In genomic region chr19:37528581-37528980, GRCm38 (mm10) we compare ENCODE assay signal across 31 mouse cellular contexts. TPM values are rescaled to one million over a fixed set of nuclear protein-coding genes. Genes with fewer than 3 reads are reported as not detected.
DNase-seq lines count a peak whose midpoint lies in the region; ATAC-seq and TF ChIP-seq lines count a peak whose summit lies in the region.
"Had no signal": no experiment of that assay in that cellular context is flagged by ENCODE, and none has a peak within 500 bp of the region (broad histone marks: within the 10 kb centered on the region; RNA-seq: fewer than 3 reads in every experiment).

No protein-coding gene starts in this region.

- H3K36me3 ChIP-seq in heart, adult 2 months (ENCODE audit: control insufficient read depth, insufficient read depth, low read length), result no peaks in the 10 kb centered on the region
- no peaks in the 10 kb centered on the region for H3K36me3 ChIP-seq in heart, embryonic 11.5 days (ENCODE audit: control insufficient read depth, insufficient read depth, low read length)
- no peaks in the 10 kb centered on the region for H3K36me3 ChIP-seq in lung, embryonic 16.5 days (ENCODE audit: control insufficient read depth, insufficient read depth, low read length)
- H3K36me3 ChIP-seq in ES-E14 (ENCODE audit: control insufficient read depth, insufficient read depth, low read length, poor library complexity, severe bottlenecking), result no peaks in the 10 kb centered on the region
- H3K36me3 ChIP-seq in hindbrain, embryonic 13.5 days, result no peaks in the 10 kb centered on the region
- H3K36me3 ChIP-seq: embryonic facial prominence, embryonic 12.5 days; heart, embryonic 15.5 days; hindbrain, embryonic 15.5 days; limb, embryonic 12.5 days; liver, embryonic 12.5 days; midbrain, embryonic 15.5 days had no signal

- H3K27ac ChIP-seq in heart, adult 2 months, result peak overlapping the region; percentile 6; the same call in 1 of the 2 replicates
- H3K27ac ChIP-seq in heart, embryonic 11.5 days (ENCODE audit: low read depth, low read length), result no peak overlapping the region
- no peak overlapping the region for H3K27ac ChIP-seq in lung, embryonic 16.5 days (ENCODE audit: low read length)
- no peak overlapping the region for H3K27ac ChIP-seq in ES-E14 (ENCODE audit: insufficient read depth, low read depth, low read length, poor library complexity, severe bottlenecking)
- H3K27ac ChIP-seq in hindbrain, embryonic 13.5 days, result no peak overlapping the region
- H3K27ac ChIP-seq: embryonic facial prominence, embryonic 12.5 days; heart, embryonic 15.5 days; hindbrain, embryonic 15.5 days; layer of hippocampus, adult 2 months; left cerebral cortex, adult 2 months; limb, embryonic 12.5 days; midbrain, embryonic 15.5 days had no signal

- 30% methylated on average over 6 of the region's 6 CpGs for WGBS in heart, adult 2 months
- 48% methylated on average over 6 of the region's 6 CpGs for WGBS in heart, embryonic 11.5 days (ENCODE audit: insufficient replicate concordance)
- 30% methylated on average over 6 of the region's 6 CpGs for WGBS in lung, embryonic 16.5 days
- 56% methylated on average over 6 of the region's 6 CpGs for WGBS in hindbrain, embryonic 13.5 days

- H3K79me2 ChIP-seq in heart, adult 2 months (replicated peaks; ENCODE audit: control insufficient read depth, insufficient read depth, low read length), result no peaks in the 10 kb centered on the region

- H3K9ac ChIP-seq in heart, adult 2 months (ENCODE audit: low read depth, low read length), result no peak overlapping the region
- no peak overlapping the region for H3K9ac ChIP-seq in heart, embryonic 11.5 days (ENCODE audit: low read depth, low read length)
- H3K9ac ChIP-seq in lung, embryonic 16.5 days (ENCODE audit: low read length), result no peak overlapping the region
- no peak overlapping the region for H3K9ac ChIP-seq in ES-E14 (ENCODE audit: insufficient read depth, low read depth, low read length, poor library complexity, severe bottlenecking)
- no peak overlapping the region for H3K9ac ChIP-seq in hindbrain, embryonic 13.5 days
- H3K9ac ChIP-seq: embryonic facial prominence, embryonic 12.5 days; heart, embryonic 15.5 days; hindbrain, embryonic 15.5 days; limb, embryonic 12.5 days; liver, embryonic 12.5 days; midbrain, embryonic 15.5 days had no signal

- no peak for TF ChIP-seq EP300 in heart, adult 2 months (IDR thresholded peaks at IDR 0.05; ENCODE audit: insufficient read depth, low read depth, low read length)

- intact Hi-C loops in heart, adult 2 months (cut with DNase I), result loop anchor here (5.0 kb wide), 1 partner anchor 91 kb away; no protein-coding TSS in a partner anchor

- no peak for ATAC-seq in heart, embryonic 11.5 days (replicated peaks; ENCODE audit: insufficient number of reproducible peaks, low FRiP score, low TSS enrichment)
- ATAC-seq in lung, embryonic 16.5 days (ENCODE audit: low read depth), result peak; percentile 54; the same call in 1 of the 2 replicates
- ATAC-seq in megakaryocyte, adult 5-6 weeks (ENCODE audit: poor library complexity, severe bottlenecking), result 0 out of 2 replicates have a peak, but pooled peaks have one; percentile 35
- ATAC-seq in hindbrain, embryonic 13.5 days (ENCODE audit: low FRiP score), result no peak
- ATAC-seq: CD4-positive, CD25-positive, alpha-beta regulatory T cell, adult 4 months; forebrain, embryonic 14.5 days; inflammation-experienced regulatory T-cells, adult 6 months; liver, embryonic 12.5 days; midbrain, embryonic 15.5 days; Patski had no signal

- no peak overlapping the region for H3K4me3 ChIP-seq in heart, adult 2 months
- no peak overlapping the region for H3K4me3 ChIP-seq in heart, embryonic 11.5 days (ENCODE audit: low read depth, low read length)
- H3K4me3 ChIP-seq in lung, embryonic 16.5 days (ENCODE audit: low read length), result no peak overlapping the region
- no peak overlapping the region for H3K4me3 ChIP-seq in ES-E14 (ENCODE audit: insufficient read depth in 1 of 2, low read depth in 1 of 2, low read length in 2 of 2, poor library complexity in 1 of 2, severe bottlenecking in 1 of 2)
- no peak overlapping the region for H3K4me3 ChIP-seq in hindbrain, embryonic 13.5 days
- H3K4me3 ChIP-seq: embryonic facial prominence, embryonic 12.5 days; heart, embryonic 15.5 days; hindbrain, embryonic 15.5 days; layer of hippocampus, adult 2 months; left cerebral cortex, adult 2 months; limb, embryonic 12.5 days; liver, embryonic 12.5 days; midbrain, embryonic 15.5 days had no signal

- TF ChIP-seq POLR2A in heart, adult 2 months (IDR thresholded peaks at IDR 0.05; ENCODE audit: insufficient read depth, low read depth, low read length), result no peak

- in situ Hi-C loops in ES-E14 (cut with MboI; ENCODE audit: low sequenced_read_pairs in 2 of 2, unreplicated experiment in 2 of 2), result no loop called here

- no peak for DNase-seq in heart, adult 2 months
- no peak for DNase-seq in lung, postnatal 14 days
- DNase-seq in ES-E14 (ENCODE audit: low read depth, low spot score), result no peak
- no peak for DNase-seq in spleen, adult 12 weeks (ENCODE audit: low spot score)
- DNase-seq: adrenal gland, postnatal 10 days; cerebellum, adult 11 months; cerebellum, adult 9-10 months; embryo, embryonic 11 days; gastrocnemius, postnatal 36 days; heart, postnatal 36 days; kidney, adult 11 months; kidney, postnatal 36 days; right cerebral cortex, postnatal 25 days; spleen, adult 18-20 months; thymus, postnatal 25 days had no signal

- TF ChIP-seq CTCF in heart, adult 2 months (IDR thresholded peaks at IDR 0.05), result no peak

- H3K4me2 ChIP-seq in heart, embryonic 11.5 days, result no peak overlapping the region
- no peak overlapping the region for H3K4me2 ChIP-seq in lung, embryonic 16.5 days (ENCODE audit: low read depth, low read length)
- no peak overlapping the region for H3K4me2 ChIP-seq in hindbrain, embryonic 13.5 days
- H3K4me2 ChIP-seq: embryonic facial prominence, embryonic 12.5 days; heart, embryonic 15.5 days; hindbrain, embryonic 15.5 days; limb, embryonic 12.5 days; liver, embryonic 12.5 days; midbrain, embryonic 15.5 days had no signal

- no peaks in the 10 kb centered on the region for H3K4me1 ChIP-seq in heart, adult 2 months (ENCODE audit: control insufficient read depth, insufficient read depth, low read length)
- 0 out of 2 replicates have a peak, but pooled peaks cover 3% of the 10 kb centered on the region for H3K4me1 ChIP-seq in heart, embryonic 11.5 days (ENCODE audit: control insufficient read depth, insufficient read depth, low read length)
- no peaks in the 10 kb centered on the region for H3K4me1 ChIP-seq in lung, embryonic 16.5 days (replicated peaks; ENCODE audit: control insufficient read depth, insufficient read depth, low read length)
- H3K4me1 ChIP-seq in ES-E14 (ENCODE audit: control insufficient read depth in 2 of 2, insufficient read depth in 2 of 2, low read length in 2 of 2, poor library complexity in 1 of 2), result peaks cover 2 to 4% of the 10 kb centered on the region in 2 experiments; a peak in 1 of 4 replicates
- H3K4me1 ChIP-seq in hindbrain, embryonic 13.5 days (replicated peaks), result no peaks in the 10 kb centered on the region
- H3K4me1 ChIP-seq: embryonic facial prominence, embryonic 12.5 days; heart, embryonic 15.5 days; hindbrain, embryonic 15.5 days; limb, embryonic 12.5 days; midbrain, embryonic 15.5 days had no signal

- no peaks in the 10 kb centered on the region for H3K9me3 ChIP-seq in heart, embryonic 11.5 days (replicated peaks; ENCODE audit: control insufficient read depth, low read length)
- no peaks in the 10 kb centered on the region for H3K9me3 ChIP-seq in lung, embryonic 16.5 days (ENCODE audit: control insufficient read depth, low read length)
- no peaks in the 10 kb centered on the region for H3K9me3 ChIP-seq in ES-E14 (ENCODE audit: control insufficient read depth, insufficient read depth, low read depth, low read length)
- H3K9me3 ChIP-seq in hindbrain, embryonic 13.5 days, result no peaks in the 10 kb centered on the region
- H3K9me3 ChIP-seq: embryonic facial prominence, embryonic 12.5 days; heart, embryonic 15.5 days; hindbrain, embryonic 15.5 days; limb, embryonic 12.5 days; liver, embryonic 12.5 days; midbrain, embryonic 15.5 days had no signal

- no peaks in the 10 kb centered on the region for H3K27me3 ChIP-seq in heart, adult 2 months (ENCODE audit: control insufficient read depth, insufficient read depth, low read length)
- peaks cover 6% of the 10 kb centered on the region for H3K27me3 ChIP-seq in heart, embryonic 11.5 days (ENCODE audit: control insufficient read depth, insufficient read depth, low read length)
- no peaks in the 10 kb centered on the region for H3K27me3 ChIP-seq in lung, embryonic 16.5 days (ENCODE audit: control insufficient read depth, insufficient read depth, low read depth, low read length)
- H3K27me3 ChIP-seq in hindbrain, embryonic 13.5 days, result peaks cover 27% of the 10 kb centered on the region
- H3K27me3 ChIP-seq: embryonic facial prominence, embryonic 12.5 days; heart, embryonic 15.5 days; liver, embryonic 12.5 days; midbrain, embryonic 15.5 days; Patski had no signal

TF ChIP-seq in ES-E14, 5 proteins besides CTCF, POLR2A, EP300 and RAD21:
- TF ChIP-seq CHD2 (IDR thresholded peaks at IDR 0.05; ENCODE audit: low read depth, low read length) (no peak), MAFK (IDR thresholded peaks at IDR 0.05; ENCODE audit: insufficient read depth, low read depth, low read length) (0 out of 2 replicates have a peak, but pooled peaks have one; percentile 48)

RNA-seq across cellular contexts. Expression of gene Exoc6, which starts 21.6 kb away (rescaled TPM):
- total RNA-seq in heart, adult 2 months (2021), result 10 to 100 TPM; 29.8 to 34.2 TPM
- 13.8 and 19.8 TPM in 2 replicates for polyA plus RNA-seq in heart, adult 2 months (2012; rRNA removed)
- 22.3 TPM in 2 replicates for polyA plus RNA-seq in heart, embryonic 11.5 days (2014; fragmentation: Nextera tagmentation; extraction: Ambion mirVana)
- polyA plus RNA-seq in lung, embryonic 16.5 days (2015; fragmentation: Nextera tagmentation; extraction: Ambion mirVana), result 13.2 and 13.7 TPM in 2 replicates
- 7.7 and 10.1 TPM in 2 replicates for total RNA-seq in ES-E14 (2012; rRNA removed)
- 67.1 and 69.4 TPM in 2 replicates for total RNA-seq in megakaryocyte, adult 5-6 weeks (2015)
- total RNA-seq in megakaryocyte, adult 5-6 weeks (2017), result 96.3 and 108 TPM in 2 replicates
- polyA plus RNA-seq in hindbrain, embryonic 13.5 days (2015; fragmentation: Nextera tagmentation; extraction: Ambion mirVana), result 15.1 and 15.2 TPM in 2 replicates

Comparison
In these comparisons a context has a peak if more than half of its experiments do, and no peak if none do; other contexts are left out.
1. ATAC-seq: peak in lung, embryonic 16.5 days (single experiment) and megakaryocyte, adult 5-6 weeks (single experiment); none in heart, embryonic 11.5 days (single experiment) and hindbrain, embryonic 13.5 days (single experiment).